Mouse (Mus musculus) intestine, embryonic 15.5 days (tissue): Measurements from ENCODE around the gene Prkd2. TPM values are rescaled to one million over a fixed set of nuclear protein-coding genes. Genes with fewer than 3 reads are reported as not detected.

Experiments used
- ATAC-seq: fragments of 200-750 bp; cut with Nextera tagmentation; 2 replicates; pipeline ENCODE4 v1.8.0; 2017; ENCODE audit warnings: moderate TSS enrichment, moderate library complexity
- H3K27ac ChIP-seq: fragments of 300-500 bp; sonication (generic); 2 replicates; pipeline ENCODE4 v1.5.1; 2015; ENCODE audit warnings: mild to moderate bottlenecking, inconsistent platforms
- H3K27me3 ChIP-seq: fragments of 300-500 bp; sonication (generic); replicated peaks from 2 replicates; pipeline ENCODE4 v1.6.1; 2015; ENCODE audit warnings: inconsistent platforms
- H3K36me3 ChIP-seq: fragments of 300-500 bp; sonication (generic); 2 replicates; pipeline ENCODE4 v1.6.1; 2015; ENCODE audit warnings: inconsistent platforms
- H3K4me1 ChIP-seq: fragments of 300-500 bp; sonication (generic); replicated peaks from 2 replicates; pipeline ENCODE4 v1.6.1; 2015; ENCODE audit warnings: inconsistent platforms
- H3K4me2 ChIP-seq: fragments of 300-500 bp; sonication (generic); replicated peaks from 2 replicates; pipeline ENCODE4 v1.6.1; 2015; ENCODE audit warnings: mild to moderate bottlenecking, inconsistent platforms
- H3K4me3 ChIP-seq: fragments of 300-500 bp; sonication (generic); replicated peaks from 2 replicates; pipeline ENCODE4 v1.5.1; 2015; ENCODE audit warnings: inconsistent platforms
- H3K9ac ChIP-seq: fragments of 300-500 bp; sonication (generic); 2 replicates; pipeline ENCODE4 v1.6.1; 2015; ENCODE audit warnings: inconsistent platforms
- H3K9me3 ChIP-seq: fragments of 300-500 bp; sonication (generic); 2 replicates; pipeline ENCODE4 v1.6.1; 2016; ENCODE audit warnings: inconsistent platforms
- WGBS: fragments of 180-500 bp; shearing (Covaris S2); methylation state at CpG from one replicate; pipeline ENCODE4 v1.1.7; 2015; 5-methylcytosine and 5-hydroxymethylcytosine counted together
- polyA plus RNA-seq: library from polyadenylated mRNA; unstranded; fragments of >200 nt; fragmentation: Nextera tagmentation; extraction: Ambion mirVana; gene quantifications from 2 replicates; pipeline ENCODE4 v1.2.1, GENCODE M21; 2015

The Prkd2 gene
- polyA plus RNA-seq, 1 experiment from 2014 or later, result 9.7 TPM

GRCm38 (mm10) chr7:16915461-16916340 is 73.0 kb downstream of the Prkd2 start:
- Histone ChIP-seq H3K27me3 (no peaks in the 10 kb centered on the region), H3K36me3 (peaks cover 47% of the 10 kb centered on the region), H3K4me1 (peaks cover 20% of the 10 kb centered on the region), H3K9me3 (no peaks in the 10 kb centered on the region), H3K9ac (no peak overlapping the region), H3K4me2 (no peak overlapping the region), H3K27ac (no peak overlapping the region), H3K4me3 (no peak overlapping the region)
- no peak for ATAC-seq
- WGBS, result 93% methylated on average over 32 of the region's 32 CpGs

- Histone ChIP-seq H3K4me1 (peaks cover 29% of the 10 kb centered on the region), H3K9me3 (no peaks in the 10 kb centered on the region), H3K27me3 (no peaks in the 10 kb centered on the region), H3K4me3 (no peak overlapping the region), H3K4me2 (no peak overlapping the region), H3K36me3 (peaks cover 47% of the 10 kb centered on the region), H3K27ac (no peak overlapping the region), H3K9ac (no peak overlapping the region)
- WGBS, result 77% methylated on average over 30 of the region's 30 CpGs
- ATAC-seq, result no peak
Observed at GRCm38 (mm10) chr7:16916342-16917265, 73.9 kb downstream of the Prkd2 start.

- Histone ChIP-seq H3K4me1 (peaks cover 34% of the 10 kb centered on the region), H3K9ac (no peak overlapping the region), H3K4me3 (no peak overlapping the region), H3K36me3 (peaks cover 47% of the 10 kb centered on the region), H3K4me2 (no peak overlapping the region), H3K27ac (no peak overlapping the region), H3K27me3 (no peaks in the 10 kb centered on the region), H3K9me3 (no peaks in the 10 kb centered on the region)
- WGBS, result 75% methylated on average over 11 of the region's 11 CpGs
- ATAC-seq, result no peak
Observed at GRCm38 (mm10) chr7:16917447-16917846, 74.7 kb downstream of the Prkd2 start.

- Histone ChIP-seq H3K27me3 (no peaks in the 10 kb centered on the region), H3K4me3 (no peak overlapping the region), H3K27ac (no peak overlapping the region), H3K4me2 (no peak overlapping the region), H3K9ac (no peak overlapping the region), H3K4me1 (peaks cover 36% of the 10 kb centered on the region), H3K36me3 (peaks cover 47% of the 10 kb centered on the region), H3K9me3 (no peaks in the 10 kb centered on the region)
- 79% methylated on average over 9 of the region's 9 CpGs for WGBS
- ATAC-seq, result no peak
Observed at GRCm38 (mm10) chr7:16918014-16918413, 75.3 kb downstream of the Prkd2 start.

- Histone ChIP-seq H3K9me3 (no peaks in the 10 kb centered on the region), H3K9ac (peak overlapping the region; percentile 1; the same call in 1 of the 2 replicates), H3K4me1 (peaks cover 36% of the 10 kb centered on the region), H3K4me3 (no peak overlapping the region), H3K36me3 (peaks cover 47% of the 10 kb centered on the region), H3K4me2 (no peak overlapping the region), H3K27me3 (no peaks in the 10 kb centered on the region), H3K27ac (no peak overlapping the region)
- WGBS, result 68% methylated on average over 3 of the region's 3 CpGs
- no peak for ATAC-seq
Observed at GRCm38 (mm10) chr7:16918670-16919069, 76.0 kb downstream of the Prkd2 start.

- whole genome bisulfite sequencing, result 71% methylated on average over 13 of the region's 13 CpGs
- H3K36me3 ChIP-seq, result peaks cover 40% of the 10 kb centered on the region
- H3K27me3 ChIP-seq, result no peaks in the 10 kb centered on the region
- peak overlapping the region; percentile 30 for H3K4me2 ChIP-seq
- no peak for ATAC-seq
- H3K4me1 ChIP-seq, result peaks cover 36% of the 10 kb centered on the region
- H3K9ac ChIP-seq, result peak overlapping the region; percentile 34; the same call in 1 of the 2 replicates
- H3K4me3 ChIP-seq, result 0 out of 2 replicates have a peak overlapping the region, but pooled peaks have one; percentile 2
- H3K27ac ChIP-seq, result no peak overlapping the region
- H3K9me3 ChIP-seq, result no peaks in the 10 kb centered on the region
Observed at GRCm38 (mm10) chr7:16919395-16920149, 76.9 kb downstream of the Prkd2 start.

Other genes starting within 250 kb of the Prkd2 start
- 10.7 and 11.4 TPM in 2 replicates for gene Arhgap35, start 227.9 kb upstream of the Prkd2 start, polyA plus RNA-seq
- not detected in 2 replicates for gene Ceacam15, start 167.2 kb upstream of the Prkd2 start, polyA plus RNA-seq
- not detected in 2 replicates for gene Ceacam9, start 121.0 kb upstream of the Prkd2 start, polyA plus RNA-seq
- 248 and 256 TPM in 2 replicates for gene Ap2s1, start 104.5 kb upstream of the Prkd2 start, polyA plus RNA-seq
- gene Slc1a5, start 61.6 kb upstream of the Prkd2 start, polyA plus RNA-seq, result 61.8 and 64.0 TPM in 2 replicates
- 77.3 and 85.5 TPM in 2 replicates for gene Strn4, start 27.0 kb upstream of the Prkd2 start, polyA plus RNA-seq
- 25.1 and 25.6 TPM in 2 replicates for gene Fkrp, start 26.2 kb upstream of the Prkd2 start, polyA plus RNA-seq
- 3.1 and 3.2 TPM in 2 replicates for gene Dact3, start 32.4 kb downstream of the Prkd2 start, polyA plus RNA-seq
- 7.4 and 8.3 TPM in 2 replicates for gene Gng8, start 48.9 kb downstream of the Prkd2 start, polyA plus RNA-seq
- 2.8 and 3.0 TPM in 2 replicates for gene Ptgir, start 63.6 kb downstream of the Prkd2 start, polyA plus RNA-seq
- gene Calm3, start 81.2 kb downstream of the Prkd2 start, polyA plus RNA-seq, result 137 and 140 TPM in 2 replicates
- 8.1 and 8.3 TPM in 2 replicates for gene Pnmal2, start 101.8 kb downstream of the Prkd2 start, polyA plus RNA-seq
- 3.0 and 3.1 TPM in 2 replicates for gene Pnmal1, start 116.8 kb downstream of the Prkd2 start, polyA plus RNA-seq
- gene Gm42372, start 140.2 kb downstream of the Prkd2 start, polyA plus RNA-seq, result 0.28 and 0.44 TPM in 2 replicates
- gene Ccdc8, start 149.8 kb downstream of the Prkd2 start, polyA plus RNA-seq, result 28.1 and 29.0 TPM in 2 replicates
- gene Ppp5c, start 185.0 kb downstream of the Prkd2 start, polyA plus RNA-seq, result 81.5 and 89.5 TPM in 2 replicates
- gene Hif3a, start 219.5 kb downstream of the Prkd2 start, polyA plus RNA-seq, result 66.7 and 71.4 TPM in 2 replicates
- 0.40 and 0.42 TPM in 2 replicates for gene Psg16, start 231.1 kb downstream of the Prkd2 start, polyA plus RNA-seq